Mouse (Mus musculus) embryonic fibroblast, embryonic 13.5 days (primary cell): ENCODE results near the gene Ddr1.

Source experiments
- CTCF ChIP-seq: IDR thresholded peaks from 2 replicates; pipeline ENCODE4 v1.5.1; 2011; ENCODE audit warnings: mild to moderate bottlenecking, control low read depth, low read length, moderate library complexity, borderline replicate concordance; ENCODE audit not compliant: insufficient read depth
- POLR2A ChIP-seq: IDR thresholded peaks from 2 replicates; pipeline ENCODE4 v1.6.1; 2011; ENCODE audit warnings: low read depth, mild to moderate bottlenecking, control low read depth, low read length, moderate library complexity

GRCm38 (mm10) chr17:35737743-35738142, 33.3 kb upstream of the Ddr1 start:
- TF ChIP-seq CTCF (peak; percentile 68; the same call in 1 of the 2 replicates), POLR2A (no peak)
